Mouse (Mus musculus) myocyte (in vitro differentiated cells): Measurements from ENCODE around the gene Usp18.

Source experiments
- CEBPB ChIP-seq: IDR thresholded peaks from 2 replicates; pipeline ENCODE4 v1.6.1; 2011; ENCODE audit warnings: mild to moderate bottlenecking, moderate library complexity; ENCODE audit not compliant: poor library complexity, insufficient read depth, severe bottlenecking
- E2F4 ChIP-seq: IDR thresholded peaks from one replicate; pipeline ENCODE4 v1.6.1; 2011; ENCODE audit warnings: mild to moderate bottlenecking, control low read depth, moderate library complexity; ENCODE audit not compliant: insufficient read depth
- MYOD1 ChIP-seq, 3 experiments: IDR thresholded peaks; one replicate each; pipeline ENCODE4 v1.6.1; 2011; ENCODE audit warnings: control low read depth in 2 of 3, low read depth in 2 of 3, mild to moderate bottlenecking in 2 of 3, moderate library complexity in 1 of 3; ENCODE audit not compliant: insufficient read length in 2 of 3, control insufficient read depth in 1 of 3
- MYOG ChIP-seq, 3 experiments: IDR thresholded peaks; one replicate each; pipeline ENCODE4 v1.6.1; 2011; ENCODE audit warnings: control low read depth in 2 of 3, low read depth in 2 of 3, mild to moderate bottlenecking in 2 of 3; ENCODE audit not compliant: insufficient read length in 2 of 3, control insufficient read depth in 1 of 3, insufficient read depth in 1 of 3
- POLR2A ChIP-seq: IDR thresholded peaks from one replicate; pipeline ENCODE4 v1.6.1; 2011; ENCODE audit warnings: low read depth, mild to moderate bottlenecking, control low read depth, moderate library complexity; ENCODE audit not compliant: insufficient read length
- TCF12 ChIP-seq: IDR thresholded peaks from one replicate; pipeline ENCODE4 v1.6.1; 2011; ENCODE audit warnings: mild to moderate bottlenecking, control low read depth; ENCODE audit not compliant: poor library complexity, insufficient read depth, severe bottlenecking

DNA sequence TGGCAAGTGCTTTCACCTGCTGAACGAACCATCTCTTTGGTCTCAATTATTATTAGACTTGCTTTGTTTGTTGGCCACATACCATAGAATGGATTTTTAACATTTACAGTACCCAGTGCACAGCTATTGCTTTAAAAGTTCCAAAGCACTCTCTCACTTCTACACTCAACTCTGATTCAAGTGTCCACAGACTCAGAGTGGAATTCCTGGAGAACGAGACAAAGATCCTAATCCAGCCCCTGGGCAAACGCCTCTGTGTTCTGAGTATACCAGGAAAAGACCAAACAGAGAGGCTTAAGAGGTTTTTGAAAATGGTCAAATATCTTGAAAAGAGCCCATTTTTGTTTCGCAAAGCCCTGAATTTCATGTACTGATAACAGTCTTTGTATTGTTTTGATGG lies 32.7 kb upstream of the Usp18 start:
- TF ChIP-seq POLR2A (no peak), E2F4 (no peak), MYOG (IDR thresholded peaks at IDR 0.05; ENCODE audit: control insufficient read depth in 1 of 3, insufficient read depth in 1 of 3, insufficient read length in 2 of 3, low read depth in 2 of 3) (no peak), TCF12 (no peak), MYOD1 (IDR thresholded peaks at IDR 0.05; ENCODE audit: control insufficient read depth in 1 of 3, insufficient read length in 2 of 3, low read depth in 2 of 3) (no peak), CEBPB (no peak)
